Mouse (Mus musculus): ENCODE results near the gene Wrap73. TPM values are rescaled to one million over a fixed set of nuclear protein-coding genes. Genes with fewer than 3 reads are reported as not detected.

Wrap73 gene
- polyA plus RNA-seq, 1 experiment from 2014 or later = 50.9 TPM

GRCm38 (mm10) chr4:154198377-154198961 is 56.3 kb downstream of the Wrap73 start:
- H3K9me3 ChIP-seq = no peaks in the 10 kb centered on the region
- no peak overlapping the region for H3K4me3 ChIP-seq (replicated peaks)
- ATAC-seq = peak; percentile 48; the same call in 1 of the 2 replicates
- WGBS = 11% methylated on average over 7 of the region's 7 CpGs
- no peaks in the 10 kb centered on the region for H3K27me3 ChIP-seq
- peak overlapping the region; percentile 32; the same call in 1 of the 2 replicates for H3K9ac ChIP-seq (replicated peaks)
- no peaks in the 10 kb centered on the region for H3K36me3 ChIP-seq
- 0 out of 2 replicates have a peak overlapping the region, but pooled peaks have one; percentile 8 for H3K4me2 ChIP-seq (replicated peaks)
- peak overlapping the region; percentile 51; the same call in 1 of the 2 replicates for H3K27ac ChIP-seq
- peaks cover 18% of the 10 kb centered on the region for H3K4me1 ChIP-seq (replicated peaks)

GRCm38 (mm10) chr4:154201511-154201910 is 59.3 kb downstream of the Wrap73 start:
- WGBS = 69% methylated on average over 5 of the region's 5 CpGs
- H3K9me3 ChIP-seq = no peaks in the 10 kb centered on the region
- peaks cover 18% of the 10 kb centered on the region for H3K4me1 ChIP-seq (replicated peaks)

GRCm38 (mm10) chr4:154204532-154204931 is 62.4 kb downstream of the Wrap73 start:
- Histone ChIP-seq H3K4me1 (replicated peaks) (no peaks in the 10 kb centered on the region), H3K27ac (no peak overlapping the region), H3K27me3 (no peaks in the 10 kb centered on the region), H3K9me3 (no peaks in the 10 kb centered on the region), H3K9ac (replicated peaks) (0 out of 2 replicates have a peak overlapping the region, but pooled peaks have one; percentile 19), H3K4me2 (replicated peaks) (no peak overlapping the region), H3K36me3 (no peaks in the 10 kb centered on the region), H3K4me3 (replicated peaks) (no peak overlapping the region)
- WGBS = 80% methylated on average over 7 of the region's 7 CpGs
- no peak for ATAC-seq

More at GRCm38 (mm10) chr4:154201511-154201910, 59.3 kb downstream of the Wrap73 start:
- no peak overlapping the region for H3K4me2 ChIP-seq (replicated peaks)
- no peak overlapping the region for H3K27ac ChIP-seq
- H3K36me3 ChIP-seq = no peaks in the 10 kb centered on the region
- H3K4me3 ChIP-seq (replicated peaks) = no peak overlapping the region
- H3K27me3 ChIP-seq = no peaks in the 10 kb centered on the region
- ATAC-seq = no peak
- H3K9ac ChIP-seq (replicated peaks) = no peak overlapping the region

GRCm38 (mm10) chr4:154205392-154205791 is 63.2 kb downstream of the Wrap73 start:
- H3K27me3 ChIP-seq = no peaks in the 10 kb centered on the region
- H3K4me2 ChIP-seq (replicated peaks) = no peak overlapping the region
- no peak overlapping the region for H3K4me3 ChIP-seq (replicated peaks)
- H3K9ac ChIP-seq (replicated peaks) = no peak overlapping the region
- WGBS = 78% methylated on average over 5 of the region's 5 CpGs
- H3K27ac ChIP-seq = no peak overlapping the region
- peaks cover 5% of the 10 kb centered on the region for H3K4me1 ChIP-seq (replicated peaks)
- no peaks in the 10 kb centered on the region for H3K36me3 ChIP-seq
- H3K9me3 ChIP-seq = no peaks in the 10 kb centered on the region
- no peak for ATAC-seq

GRCm38 (mm10) chr4:154207261-154207660 is 65.1 kb downstream of the Wrap73 start:
- Histone ChIP-seq H3K4me1 (replicated peaks) (peaks cover 5% of the 10 kb centered on the region), H3K36me3 (no peaks in the 10 kb centered on the region), H3K9ac (replicated peaks) (no peak overlapping the region), H3K27ac (no peak overlapping the region), H3K27me3 (no peaks in the 10 kb centered on the region), H3K4me3 (replicated peaks) (no peak overlapping the region), H3K9me3 (no peaks in the 10 kb centered on the region), H3K4me2 (replicated peaks) (no peak overlapping the region)
- 11% methylated on average over 5 of the region's 5 CpGs for WGBS
- ATAC-seq = peak; percentile 49

GRCm38 (mm10) chr4:154209054-154209453 is 66.9 kb downstream of the Wrap73 start:
- H3K9ac ChIP-seq (replicated peaks) = no peak overlapping the region
- no peaks in the 10 kb centered on the region for H3K36me3 ChIP-seq
- no peak overlapping the region for H3K4me2 ChIP-seq (replicated peaks)
- no peaks in the 10 kb centered on the region for H3K9me3 ChIP-seq
- no peaks in the 10 kb centered on the region for H3K27me3 ChIP-seq
- no peak overlapping the region for H3K4me3 ChIP-seq (replicated peaks)
- peaks cover 5% of the 10 kb centered on the region for H3K4me1 ChIP-seq (replicated peaks)
- 77% methylated on average over 6 of the region's 6 CpGs for WGBS
- ATAC-seq = no peak
- no peak overlapping the region for H3K27ac ChIP-seq

- Histone ChIP-seq H3K4me1 (replicated peaks) (peaks cover 5% of the 10 kb centered on the region), H3K27me3 (no peaks in the 10 kb centered on the region), H3K4me3 (replicated peaks) (no peak overlapping the region), H3K9ac (replicated peaks) (no peak overlapping the region), H3K4me2 (replicated peaks) (no peak overlapping the region), H3K36me3 (no peaks in the 10 kb centered on the region), H3K9me3 (no peaks in the 10 kb centered on the region), H3K27ac (no peak overlapping the region)
- no peak for ATAC-seq
- 13% methylated on average over 3 of the region's 3 CpGs for WGBS
Observed at GRCm38 (mm10) chr4:154209825-154210224, 67.7 kb downstream of the Wrap73 start.

GRCm38 (mm10) chr4:154211459-154211858 is 69.3 kb downstream of the Wrap73 start:
- Histone ChIP-seq H3K9ac (replicated peaks) (no peak overlapping the region), H3K27me3 (no peaks in the 10 kb centered on the region), H3K9me3 (no peaks in the 10 kb centered on the region), H3K27ac (no peak overlapping the region), H3K4me1 (replicated peaks) (peaks cover 5% of the 10 kb centered on the region), H3K36me3 (no peaks in the 10 kb centered on the region), H3K4me3 (replicated peaks) (no peak overlapping the region), H3K4me2 (replicated peaks) (no peak overlapping the region)
- no peak for ATAC-seq
- WGBS = 83% methylated on average over 13 of the region's 13 CpGs

GRCm38 (mm10) chr4:154213586-154213985 is 71.4 kb downstream of the Wrap73 start:
- no peak overlapping the region for H3K4me3 ChIP-seq (replicated peaks)
- H3K9me3 ChIP-seq = no peaks in the 10 kb centered on the region
- no peak overlapping the region for H3K27ac ChIP-seq
- no peaks in the 10 kb centered on the region for H3K36me3 ChIP-seq
- WGBS = 78% methylated on average over 7 of the region's 7 CpGs
- H3K4me2 ChIP-seq (replicated peaks) = no peak overlapping the region
- H3K27me3 ChIP-seq = no peaks in the 10 kb centered on the region
- no peak for ATAC-seq
- H3K4me1 ChIP-seq (replicated peaks) = peaks cover 5% of the 10 kb centered on the region
- no peak overlapping the region for H3K9ac ChIP-seq (replicated peaks)

GRCm38 (mm10) chr4:154214075-154214474 is 71.9 kb downstream of the Wrap73 start:
- WGBS = 13% methylated on average over 5 of the region's 5 CpGs
- Histone ChIP-seq H3K36me3 (no peaks in the 10 kb centered on the region), H3K9me3 (no peaks in the 10 kb centered on the region), H3K4me2 (replicated peaks) (no peak overlapping the region), H3K9ac (replicated peaks) (no peak overlapping the region), H3K4me1 (replicated peaks) (peaks cover 5% of the 10 kb centered on the region), H3K27me3 (no peaks in the 10 kb centered on the region), H3K27ac (no peak overlapping the region), H3K4me3 (replicated peaks) (no peak overlapping the region)
- no peak for ATAC-seq

Other genes with a start within 250 kb of the Wrap73 start
- 68.2 and 78.9 TPM in 2 replicates for gene A430005L14Rik, start 185.1 kb upstream of the Wrap73 start, polyA plus RNA-seq (2015; fragmentation: Nextera tagmentation; extraction: Ambion mirVana)
- gene Dffb, start 167.2 kb upstream of the Wrap73 start, polyA plus RNA-seq (2015; fragmentation: Nextera tagmentation; extraction: Ambion mirVana) = 12.0 and 13.0 TPM in 2 replicates
- gene Cep104, start 167.2 kb upstream of the Wrap73 start, polyA plus RNA-seq (2015; fragmentation: Nextera tagmentation; extraction: Ambion mirVana) = 18.0 and 20.4 TPM in 2 replicates
- gene Lrrc47, start 130.6 kb upstream of the Wrap73 start, polyA plus RNA-seq (2015; fragmentation: Nextera tagmentation; extraction: Ambion mirVana) = 21.2 and 24.7 TPM in 2 replicates
- 4.7 and 6.1 TPM in 2 replicates for gene Smim1, start 116.1 kb upstream of the Wrap73 start, polyA plus RNA-seq (2015; fragmentation: Nextera tagmentation; extraction: Ambion mirVana)
- gene Ccdc27, start 99.7 kb upstream of the Wrap73 start, polyA plus RNA-seq (2015; fragmentation: Nextera tagmentation; extraction: Ambion mirVana) = not detected in 2 replicates
- 0.55 and 1.5 TPM in 2 replicates for gene Trp73, start 2.2 kb upstream of the Wrap73 start, polyA plus RNA-seq (2015; fragmentation: Nextera tagmentation; extraction: Ambion mirVana)
- 161 and 173 TPM in 2 replicates for gene Tprgl, start 18.3 kb downstream of the Wrap73 start, polyA plus RNA-seq (2015; fragmentation: Nextera tagmentation; extraction: Ambion mirVana)
- gene Megf6, start 28.4 kb downstream of the Wrap73 start, polyA plus RNA-seq (2015; fragmentation: Nextera tagmentation; extraction: Ambion mirVana) = 6.8 and 6.9 TPM in 2 replicates
- 0.18 and 0.32 TPM in 2 replicates for gene Arhgef16, start 159.3 kb downstream of the Wrap73 start, polyA plus RNA-seq (2015; fragmentation: Nextera tagmentation; extraction: Ambion mirVana)
- 0.24 TPM in 1 of 2 replicates, not detected in the other for gene B230104I21Rik, start 193.8 kb downstream of the Wrap73 start, polyA plus RNA-seq (2015; fragmentation: Nextera tagmentation; extraction: Ambion mirVana)

Measured in midbrain, embryonic 13.5 days (tissue).